Mouse (Mus musculus) limb, embryonic 14.5 days (tissue): ENCODE results near the gene Cox4i1. TPM values are rescaled to one million over a fixed set of nuclear protein-coding genes. Genes with fewer than 3 reads are reported as not detected.
A peak's percentile ranks its signal among the peaks of the same experiment; 100 is the strongest.

Source experiments
- ATAC-seq: fragments of 200-750 bp; cut with Nextera tagmentation; 2 replicates; pipeline ENCODE4 v1.8.0; 2017; ENCODE audit warnings: low read depth, moderate number of reproducible peaks, moderate TSS enrichment; ENCODE audit not compliant: low FRiP score
- DNase-seq: peaks from one replicate; pipeline ENCODE4 v3.0.0-alpha.2; 2015; ENCODE audit warnings: low spot score
- H3K27ac ChIP-seq: fragments of 300-500 bp; sonication (generic); replicated peaks from 2 replicates; pipeline ENCODE4 v1.5.1; 2014; ENCODE audit warnings: low read depth, mild to moderate bottlenecking, low read length, moderate library complexity, mixed read lengths
- H3K27me3 ChIP-seq: fragments of 300-500 bp; sonication (generic); 2 replicates; pipeline ENCODE4 v1.6.1; 2014; ENCODE audit warnings: low read length, mixed read lengths; ENCODE audit not compliant: control insufficient read depth, insufficient read depth
- H3K36me3 ChIP-seq: fragments of 300-500 bp; sonication (generic); 2 replicates; pipeline ENCODE4 v1.6.1; 2014; ENCODE audit warnings: mild to moderate bottlenecking, low read length, moderate library complexity, mixed read lengths; ENCODE audit not compliant: control insufficient read depth, insufficient read depth
- H3K4me1 ChIP-seq: fragments of 300-500 bp; sonication (generic); 2 replicates; pipeline ENCODE4 v1.6.1; 2014; ENCODE audit warnings: antibody characterized with exemption, low read length, mixed read lengths; ENCODE audit not compliant: control insufficient read depth, insufficient read depth
- H3K4me2 ChIP-seq: fragments of 300-500 bp; sonication (generic); replicated peaks from 2 replicates; pipeline ENCODE4 v1.6.1; 2014; ENCODE audit warnings: low read depth, mild to moderate bottlenecking, low read length, moderate library complexity; ENCODE audit not compliant: severe bottlenecking
- H3K4me3 ChIP-seq: fragments of 300-500 bp; sonication (generic); replicated peaks from 2 replicates; pipeline ENCODE4 v1.5.1; 2014; ENCODE audit warnings: low read length
- H3K9ac ChIP-seq: fragments of 300-500 bp; sonication (generic); 2 replicates; pipeline ENCODE4 v1.6.1; 2014; ENCODE audit warnings: mild to moderate bottlenecking, low read depth, low read length, moderate library complexity; ENCODE audit not compliant: severe bottlenecking
- H3K9me3 ChIP-seq: fragments of 300-500 bp; sonication (generic); 2 replicates; pipeline ENCODE4 v1.6.1; 2016; ENCODE audit warnings: low read length; ENCODE audit not compliant: control insufficient read depth
- POLR2A ChIP-seq: fragments of 200-500 bp; IDR thresholded peaks from 2 replicates; pipeline ENCODE4 v1.8.0; 2012; ENCODE audit warnings: inconsistent platforms, mild to moderate bottlenecking, moderate library complexity, borderline replicate concordance; ENCODE audit not compliant: insufficient read depth, insufficient read length; ENCODE audit errors: extremely low read depth
- WGBS: fragments of 180-500 bp; shearing (Covaris S2); extraction: QIAGEN DNeasy Blood & Tissue Kit; methylation state at CpG from one replicate; pipeline ENCODE4 v1.1.7; 2014; 5-methylcytosine and 5-hydroxymethylcytosine counted together
- polyA plus RNA-seq, 2 experiments: library from polyadenylated mRNA; depleted of rRNA in 1 of 2; stranded (reverse) in 1 of 2; unstranded in 1 of 2; fragments of >200 nt; fragmentation: Nextera tagmentation in 1 of 2; extraction: Ambion mirVana in 1 of 2; gene quantifications; 2 replicates each; pipeline versions ENCODE4 v1.2.1 to v1.2.3; 2012 to 2014

Gene Cox4i1
- polyA plus RNA-seq, 2 experiments = 964 to 1,017 TPM

DNA sequence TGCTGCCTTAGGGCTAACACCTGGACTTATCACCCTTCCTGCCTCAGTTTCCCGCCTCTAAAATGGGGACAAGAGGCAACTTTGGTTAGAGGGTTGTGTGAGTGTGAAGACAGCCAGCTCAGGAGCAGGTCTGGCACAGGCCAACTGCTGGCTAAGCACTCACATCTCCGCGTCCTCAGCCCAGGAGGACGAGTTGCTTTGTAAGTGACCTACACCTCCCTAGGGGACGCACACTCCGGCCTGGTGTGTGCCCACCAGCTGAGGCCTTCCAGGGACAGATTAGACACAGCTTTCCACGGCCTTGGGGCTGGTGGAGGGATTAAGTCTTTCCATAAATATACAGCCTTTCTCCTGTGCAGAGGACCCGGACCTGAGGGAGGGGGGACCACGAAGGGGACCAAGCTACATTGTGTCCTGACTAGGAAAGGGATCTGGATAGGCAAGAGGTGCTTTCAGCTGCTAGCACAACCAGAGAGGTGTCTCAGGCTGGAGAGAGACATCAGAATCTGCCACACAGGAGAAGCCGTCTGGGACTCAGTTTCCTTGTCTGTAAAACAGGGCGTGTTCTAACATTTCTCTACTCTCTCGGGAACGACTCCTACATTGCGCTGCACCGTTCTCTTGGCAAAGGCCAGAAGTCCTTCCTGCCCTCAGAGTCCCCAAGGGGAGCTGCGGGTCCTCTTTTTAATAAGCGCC is 34.9 kb upstream of the Cox4i1 start:
- Histone ChIP-seq H3K4me2 (peak overlapping the region; percentile 100), H3K27me3 (0 out of 2 replicates have a peak, but pooled peaks cover 13% of the 10 kb centered on the region), H3K4me3 (peak overlapping the region; percentile 68), H3K27ac (no peak overlapping the region), H3K9ac (0 out of 2 replicates have a peak overlapping the region, but pooled peaks have one; percentile 66), H3K4me1 (peaks cover 13% of the 10 kb centered on the region), H3K9me3 (no peaks in the 10 kb centered on the region), H3K36me3 (no peaks in the 10 kb centered on the region)
- ATAC-seq (no peak), DNase-seq (no peak)
- 29% methylated on average over 17 of the region's 17 CpGs for WGBS
- no peak for TF ChIP-seq POLR2A

DNA sequence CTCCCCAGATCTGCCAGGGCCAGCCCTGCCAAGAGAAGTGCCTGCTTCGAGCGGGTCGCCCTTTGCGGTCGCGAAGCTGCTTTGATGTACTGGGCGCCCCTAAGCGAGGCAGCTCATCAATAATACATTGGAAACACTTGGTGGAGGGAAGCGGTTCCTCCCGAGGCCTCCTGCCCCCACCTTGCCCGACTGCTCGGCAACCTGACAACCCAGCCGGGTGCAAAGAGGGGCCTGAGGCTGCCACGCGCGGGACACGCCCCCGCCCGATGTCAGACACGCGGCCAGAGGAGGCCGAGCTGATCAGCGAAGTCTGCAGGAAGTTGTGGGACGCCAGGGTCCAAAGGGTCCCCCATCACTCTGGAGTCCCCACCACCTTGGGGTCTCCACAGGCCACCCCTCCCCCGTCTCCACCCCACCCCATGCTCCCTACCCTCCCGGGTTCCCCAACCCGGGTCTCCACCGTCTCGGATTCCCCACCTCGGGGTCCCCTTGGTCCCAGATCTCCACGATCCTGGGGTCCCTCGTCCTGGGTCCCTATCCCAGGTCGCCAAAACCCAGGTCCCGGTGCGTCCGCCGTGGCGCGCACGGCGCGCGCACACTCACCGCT is 34.3 kb upstream of the Cox4i1 start:
- ATAC-seq = peak; percentile 10; the same call in 1 of the 2 replicates
- Histone ChIP-seq H3K4me2 (peak overlapping the region; percentile 100), H3K4me3 (peak overlapping the region; percentile 68), H3K9me3 (no peaks in the 10 kb centered on the region), H3K27me3 (0 out of 2 replicates have a peak, but pooled peaks cover 13% of the 10 kb centered on the region), H3K4me1 (peaks cover 13% of the 10 kb centered on the region), H3K27ac (no peak overlapping the region), H3K9ac (peak overlapping the region; percentile 66), H3K36me3 (no peaks in the 10 kb centered on the region)
- WGBS = 1% methylated on average over 34 of the region's 44 CpGs
- TF ChIP-seq POLR2A = no peak
- no peak for DNase-seq

DNA sequence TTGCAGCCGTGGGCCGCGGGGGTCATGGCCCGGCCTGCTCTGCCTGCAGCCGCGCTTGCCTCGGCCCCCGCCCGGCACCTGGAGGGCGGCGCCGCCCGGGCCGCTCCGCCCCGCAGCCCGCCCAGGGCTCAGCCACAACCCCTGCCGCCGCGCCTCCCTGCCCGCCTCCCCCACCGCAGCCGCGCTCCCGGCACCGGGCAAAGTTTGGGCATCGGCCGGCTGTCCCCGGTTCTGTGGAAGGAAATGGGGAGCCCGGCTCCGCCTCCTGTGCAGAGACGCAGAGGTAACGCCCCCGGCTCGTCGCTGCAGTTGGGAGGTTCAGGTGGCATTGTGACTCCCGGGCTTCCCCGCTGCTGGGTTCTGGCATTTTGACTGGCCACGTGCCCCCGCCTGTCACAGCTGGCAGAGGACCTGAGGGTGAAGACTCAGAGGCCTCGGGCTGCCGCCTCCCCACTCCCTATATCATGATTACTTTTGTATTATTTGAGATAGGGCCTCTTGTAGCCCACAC is 33.6 kb upstream of the Cox4i1 start:
- peak overlapping the region; percentile 100 for H3K4me2 ChIP-seq
- peak overlapping the region; percentile 68 for H3K4me3 ChIP-seq
- peaks cover 13% of the 10 kb centered on the region for H3K4me1 ChIP-seq
- peak overlapping the region; percentile 66 for H3K9ac ChIP-seq
- 0 out of 2 replicates have a peak, but pooled peaks cover 13% of the 10 kb centered on the region for H3K27me3 ChIP-seq
- under 1% methylated on average over 31 of the region's 42 CpGs for WGBS
- no peak for TF ChIP-seq POLR2A
- no peaks in the 10 kb centered on the region for H3K9me3 ChIP-seq
- ATAC-seq = peak; percentile 54; the same call in 1 of the 2 replicates
- H3K27ac ChIP-seq = no peak overlapping the region
- H3K36me3 ChIP-seq = no peaks in the 10 kb centered on the region
- no peak for DNase-seq

DNA sequence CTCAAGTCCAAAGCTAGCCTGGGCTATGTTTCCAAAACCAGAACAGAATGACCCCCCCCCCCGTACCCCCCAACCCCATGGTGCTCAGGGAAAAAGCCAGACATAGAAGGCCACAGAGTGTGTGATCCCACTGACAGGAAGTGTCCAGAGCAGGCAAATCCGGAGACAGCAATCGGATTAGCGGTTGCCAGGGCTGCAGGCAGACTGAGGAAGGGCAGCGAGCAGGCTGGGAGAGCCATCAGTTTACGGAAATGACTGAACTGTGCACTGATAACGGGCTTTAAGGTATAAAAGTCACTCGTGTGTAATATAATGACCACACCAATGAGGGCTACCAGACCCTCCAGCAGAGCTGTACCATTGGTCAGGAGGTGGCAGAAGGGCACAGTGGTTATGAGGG is 26.8 kb upstream of the Cox4i1 start:
- ATAC-seq = no peak
- DNase-seq = no peak
- WGBS = 45% methylated on average over 8 of the region's 8 CpGs

DNA sequence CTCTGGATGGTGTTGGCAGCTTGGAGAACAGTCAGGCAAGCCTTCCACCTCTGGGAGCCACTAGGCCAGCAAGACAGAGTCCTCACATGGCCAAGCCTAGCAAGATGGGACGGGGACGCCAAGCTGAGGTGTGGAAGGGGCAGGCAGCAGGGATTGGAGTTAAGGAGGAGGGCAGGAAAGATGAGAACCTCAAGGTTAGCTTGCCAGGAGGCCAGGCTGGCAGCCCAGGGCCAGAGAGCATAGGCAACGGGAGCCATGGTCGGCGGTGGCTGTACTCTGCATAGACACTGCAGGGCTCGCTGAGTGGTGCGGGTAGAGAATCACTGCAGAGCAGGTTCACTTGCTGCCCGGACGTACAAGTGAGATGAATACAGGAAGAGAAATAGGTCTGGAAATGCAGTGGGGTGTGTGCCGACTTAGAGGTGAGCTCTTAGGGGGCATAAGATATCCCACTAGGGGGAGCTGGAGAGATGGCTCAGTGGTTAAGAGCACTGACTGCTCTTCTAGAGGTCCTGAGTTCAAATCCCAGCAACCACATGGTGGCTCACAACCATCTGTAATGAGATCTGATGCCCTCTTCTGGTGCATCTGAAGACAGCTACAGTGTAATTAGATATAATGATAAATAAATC is 25.9 kb upstream of the Cox4i1 start:
- Histone ChIP-seq H3K9me3 (no peaks in the 10 kb centered on the region), H3K27me3 (no peaks in the 10 kb centered on the region), H3K4me1 (no peaks in the 10 kb centered on the region), H3K4me3 (no peak overlapping the region), H3K27ac (no peak overlapping the region), H3K36me3 (no peaks in the 10 kb centered on the region), H3K9ac (no peak overlapping the region), H3K4me2 (no peak overlapping the region)
- DNase-seq (no peak), ATAC-seq (no peak)
- 72% methylated on average over 10 of the region's 10 CpGs for WGBS
- no peak for TF ChIP-seq POLR2A

More for the DNA sequence above, 26.8 kb upstream of the Cox4i1 start:
- no peak for TF ChIP-seq POLR2A
- Histone ChIP-seq H3K4me1 (no peaks in the 10 kb centered on the region), H3K27me3 (no peaks in the 10 kb centered on the region), H3K9me3 (no peaks in the 10 kb centered on the region), H3K4me2 (no peak overlapping the region), H3K27ac (no peak overlapping the region), H3K9ac (no peak overlapping the region), H3K36me3 (no peaks in the 10 kb centered on the region), H3K4me3 (no peak overlapping the region)
